Mouse (Mus musculus): ENCODE results near the gene Sntb2.

The Sntb2 gene

GRCm38 (mm10) chr8:106932376-106933065 lies 3.0 kb upstream of the Sntb2 start:
- DNase-seq: peak; percentile 94

GRCm38 (mm10) chr8:106933506-106934143 lies 1.9 kb upstream of the Sntb2 start:
- DNase-seq: peak; percentile 75

GRCm38 (mm10) chr8:106934226-106934977 lies 1.1 kb upstream of the Sntb2 start:
- DNase-seq: peak; percentile 95

- peak; percentile 97 for DNase-seq
Measured at GRCm38 (mm10) chr8:106935899-106936477, 438 bp downstream of the Sntb2 start.

GRCm38 (mm10) chr8:106936478-106937051 lies 1.0 kb downstream of the Sntb2 start:
- DNase-seq: no peak

GRCm38 (mm10) chr8:106937081-106937800 lies 1.7 kb downstream of the Sntb2 start:
- no peak for DNase-seq

- DNase-seq: no peak
Measured at GRCm38 (mm10) chr8:106941806-106942205, 6.3 kb downstream of the Sntb2 start.

- peak; percentile 91 for DNase-seq
Measured at GRCm38 (mm10) chr8:106943874-106944418, 8.4 kb downstream of the Sntb2 start.

- peak; percentile 98 for DNase-seq
Measured at GRCm38 (mm10) chr8:106944756-106945155, 9.2 kb downstream of the Sntb2 start.

- no peak for DNase-seq
Measured at GRCm38 (mm10) chr8:106948678-106949243, 13.2 kb downstream of the Sntb2 start.

- DNase-seq: no peak
Measured at GRCm38 (mm10) chr8:106951707-106952106, 16.2 kb downstream of the Sntb2 start.

GRCm38 (mm10) chr8:106953571-106953970 lies 18.0 kb downstream of the Sntb2 start:
- no peak for DNase-seq

GRCm38 (mm10) chr8:106957086-106957485 lies 21.5 kb downstream of the Sntb2 start:
- no peak for DNase-seq

GRCm38 (mm10) chr8:106958212-106958611 lies 22.7 kb downstream of the Sntb2 start:
- DNase-seq: no peak

- no peak for DNase-seq
Measured at GRCm38 (mm10) chr8:106959626-106960025, 24.1 kb downstream of the Sntb2 start.

GRCm38 (mm10) chr8:106962322-106962721 lies 26.8 kb downstream of the Sntb2 start:
- peak; percentile 93 for DNase-seq

GRCm38 (mm10) chr8:106963365-106963764 lies 27.8 kb downstream of the Sntb2 start:
- no peak for DNase-seq

- no peak for DNase-seq
Measured at GRCm38 (mm10) chr8:106964573-106964972, 29.0 kb downstream of the Sntb2 start.

GRCm38 (mm10) chr8:106969964-106970363 lies 34.4 kb downstream of the Sntb2 start:
- no peak for DNase-seq

- peak; percentile 97 for DNase-seq
Measured at GRCm38 (mm10) chr8:106971916-106972315, 36.4 kb downstream of the Sntb2 start.

GRCm38 (mm10) chr8:106972538-106973264 lies 37.2 kb downstream of the Sntb2 start:
- peak; percentile 93 for DNase-seq

Measured in heart, adult 11 months (tissue).